Mouse (Mus musculus): ENCODE results near the gene Scnn1g. TPM values are rescaled to one million over a fixed set of nuclear protein-coding genes. Genes with fewer than 3 reads are reported as not detected.

The Scnn1g gene
- polyA plus RNA-seq, 1 experiment from 2014 or later: 0.07 TPM

- no peak for ATAC-seq (replicated peaks; ENCODE audit: insufficient number of reproducible peaks, low FRiP score, low TSS enrichment, low read depth)
- no peaks in the 10 kb centered on the region for H3K36me3 ChIP-seq (replicated peaks; ENCODE audit: control insufficient read depth, insufficient read depth, low read depth, low read length)
- H3K4me3 ChIP-seq (ENCODE audit: low read depth, low read length): no peak overlapping the region
- H3K4me2 ChIP-seq (ENCODE audit: low read depth, low read length): no peak overlapping the region
- no peak overlapping the region for H3K27ac ChIP-seq (replicated peaks; ENCODE audit: low read depth, low read length)
- H3K4me1 ChIP-seq (ENCODE audit: control insufficient read depth, insufficient read depth, low read length): no peaks in the 10 kb centered on the region
- WGBS: 75% methylated on average over 15 of the region's 15 CpGs
- no peak for DNase-seq (ENCODE audit: low spot score)
- no peaks in the 10 kb centered on the region for H3K27me3 ChIP-seq (ENCODE audit: control insufficient read depth, insufficient read depth, low read length)
- no peak overlapping the region for H3K9ac ChIP-seq (replicated peaks; ENCODE audit: low read length)
- H3K9me3 ChIP-seq (replicated peaks; ENCODE audit: control insufficient read depth, low read length): no peaks in the 10 kb centered on the region
Measured at GRCm38 (mm10) chr7:121807726-121808580, 73.7 kb downstream of the Scnn1g start.

Other genes starting within 250 kb of the Scnn1g start
- 2.8 and 3.3 TPM in 2 replicates for gene Usp31, start 27.2 kb upstream of the Scnn1g start, polyA plus RNA-seq (2014; fragmentation: Nextera tagmentation; extraction: Ambion mirVana)
- gene Scnn1b, start 130.6 kb downstream of the Scnn1g start, polyA plus RNA-seq (2014; fragmentation: Nextera tagmentation; extraction: Ambion mirVana): 0.24 and 0.38 TPM in 2 replicates
- gene Cog7, start 247.2 kb downstream of the Scnn1g start, polyA plus RNA-seq (2014; fragmentation: Nextera tagmentation; extraction: Ambion mirVana): 13.9 and 15.1 TPM in 2 replicates

Measured in embryonic facial prominence, embryonic 11.5 days (tissue).